Mouse (Mus musculus) thymus, adult 2 months (tissue): Measurements from ENCODE around the gene Thra.

Experiments
- CTCF ChIP-seq: fragments of 200-500 bp; IDR thresholded peaks from 2 replicates; pipeline ENCODE4 v1.5.1; 2012; ENCODE audit warnings: mild to moderate bottlenecking, control low read depth, low read length, moderate library complexity, borderline replicate concordance; ENCODE audit not compliant: control insufficient read depth, poor library complexity, insufficient read depth; ENCODE audit errors: extremely low read depth
- POLR2A ChIP-seq: fragments of 200-500 bp; IDR thresholded peaks from 2 replicates; pipeline ENCODE4 v1.6.1; 2012; ENCODE audit warnings: mild to moderate bottlenecking, low read length, control low read depth, moderate library complexity; ENCODE audit not compliant: control insufficient read depth, poor library complexity, insufficient read depth; ENCODE audit errors: extremely low read depth

DNA sequence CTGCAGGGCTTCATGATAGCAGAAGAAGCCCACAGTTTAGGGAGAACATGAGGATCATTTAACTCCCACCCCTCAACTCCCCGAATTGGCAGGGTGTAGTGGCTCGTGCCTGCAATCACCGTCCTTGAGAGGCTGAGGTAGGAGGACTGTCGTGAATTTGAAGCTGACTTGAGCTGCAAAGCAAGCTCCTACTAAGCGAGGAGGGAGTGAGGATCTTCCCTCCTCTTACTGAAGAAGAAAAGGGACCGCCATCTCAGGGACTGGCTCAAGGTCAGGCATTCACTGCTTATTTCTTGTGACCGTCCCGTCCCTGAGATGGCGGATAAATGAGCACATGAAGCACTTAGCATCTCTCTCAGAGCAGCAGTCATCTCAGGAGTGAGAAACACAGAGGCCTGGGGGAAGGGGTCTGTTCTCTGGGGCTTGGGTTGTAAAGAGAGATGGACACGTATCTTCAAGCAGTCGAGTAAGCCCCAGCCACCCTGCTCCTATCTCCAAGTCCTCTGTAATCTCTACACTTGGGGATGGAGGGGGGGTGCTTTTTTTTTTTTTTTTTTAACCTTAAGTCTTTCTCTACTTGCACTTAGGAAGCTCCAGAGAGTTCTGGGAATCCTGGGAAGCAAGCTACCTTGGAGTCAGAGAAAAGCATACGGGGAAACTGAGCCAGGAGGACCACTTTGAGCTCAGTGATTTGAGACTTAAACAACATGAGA, 35.8 kb downstream of the Thra start:
- TF ChIP-seq CTCF (no peak), POLR2A (no peak)
